Mouse (Mus musculus) monocyte, adult 2 months (primary cell): ENCODE data around the gene Otud7a.

ENCODE experiments used
- DNase-seq, 2 experiments: peaks; one replicate each; pipeline ENCODE4 v3.0.0; 2022; ENCODE audit warnings: low spot score in 2 of 2, low read depth in 1 of 2

The Otud7a gene

DNA sequence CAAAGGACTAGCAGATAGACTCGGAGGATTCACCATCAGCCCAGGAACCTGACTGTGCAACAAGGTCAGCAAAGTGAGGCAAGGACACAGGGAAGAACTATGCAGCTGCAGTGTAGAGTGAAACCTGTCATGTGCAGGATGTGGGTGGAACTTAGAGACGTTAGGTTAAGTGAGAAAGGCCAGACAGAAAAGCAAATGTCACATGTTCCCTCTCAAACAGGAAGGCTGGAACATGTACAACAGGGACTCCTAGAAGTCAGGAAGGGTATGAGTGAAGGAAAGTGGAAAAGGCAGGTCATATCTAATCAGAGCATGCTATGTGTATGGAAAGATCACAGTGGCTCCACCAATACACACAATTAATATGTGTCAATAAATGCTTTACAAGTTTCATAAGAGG is 232.6 kb downstream of the Otud7a start:
- no peak for DNase-seq

DNA sequence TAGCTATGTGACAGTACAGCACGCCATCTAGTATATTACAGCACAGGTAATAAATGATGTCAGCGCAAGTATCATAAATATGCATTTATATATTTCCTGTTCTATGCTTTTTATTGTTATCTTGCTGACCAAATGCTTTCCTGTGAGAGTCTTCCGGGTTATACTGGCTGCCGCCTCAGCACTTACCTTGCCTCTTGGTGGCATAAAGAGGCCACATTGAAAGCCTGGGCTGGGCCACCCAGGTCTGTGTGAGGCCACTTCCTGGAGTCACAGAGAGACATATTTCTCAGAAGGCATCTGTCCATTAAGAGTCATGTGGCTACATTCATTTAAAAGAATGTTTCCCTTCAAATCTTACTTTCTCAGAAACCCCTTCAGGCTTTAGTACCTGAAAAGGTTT is 242.5 kb downstream of the Otud7a start:
- DNase-seq = no peak

DNA sequence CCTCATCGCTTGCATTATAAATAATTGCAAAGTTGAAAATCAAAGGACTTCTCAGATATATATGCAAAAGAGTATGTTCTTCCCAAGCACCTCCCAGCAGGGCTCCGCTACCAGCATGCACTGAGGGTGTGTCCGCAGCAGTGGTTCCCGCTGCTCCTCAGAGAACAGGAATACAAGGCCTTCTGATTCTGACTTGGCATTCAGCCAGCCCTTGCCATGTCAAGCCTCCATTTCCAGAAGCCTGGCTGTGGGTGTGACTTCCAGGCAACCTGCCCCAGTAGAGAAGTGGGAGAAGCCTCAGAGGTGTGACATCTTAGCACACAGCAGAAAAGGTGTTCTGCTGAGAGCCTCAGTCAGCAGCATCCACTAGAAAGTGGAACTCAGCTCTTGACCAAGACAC is 253.4 kb downstream of the Otud7a start:
- no peak for DNase-seq

DNA sequence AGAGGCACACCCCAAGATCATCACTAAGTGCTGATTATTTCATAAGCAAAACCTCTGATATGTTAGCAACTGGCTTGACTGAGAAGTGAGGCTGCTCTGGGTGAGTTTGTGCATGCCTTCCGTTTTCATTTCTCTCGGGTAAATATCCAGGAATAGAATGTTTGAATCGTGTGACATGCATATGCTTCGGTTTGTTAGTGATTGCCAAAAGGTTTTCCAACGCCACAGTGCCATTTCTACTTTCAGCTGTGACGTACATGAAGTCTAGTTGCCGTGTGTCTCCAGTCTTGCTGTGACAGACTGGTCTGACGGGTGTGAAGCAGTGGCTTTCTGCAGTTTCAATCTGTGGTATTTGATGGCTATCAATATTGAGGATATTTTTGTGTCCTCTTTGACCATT is 273.4 kb downstream of the Otud7a start:
- DNase-seq = no peak

DNA sequence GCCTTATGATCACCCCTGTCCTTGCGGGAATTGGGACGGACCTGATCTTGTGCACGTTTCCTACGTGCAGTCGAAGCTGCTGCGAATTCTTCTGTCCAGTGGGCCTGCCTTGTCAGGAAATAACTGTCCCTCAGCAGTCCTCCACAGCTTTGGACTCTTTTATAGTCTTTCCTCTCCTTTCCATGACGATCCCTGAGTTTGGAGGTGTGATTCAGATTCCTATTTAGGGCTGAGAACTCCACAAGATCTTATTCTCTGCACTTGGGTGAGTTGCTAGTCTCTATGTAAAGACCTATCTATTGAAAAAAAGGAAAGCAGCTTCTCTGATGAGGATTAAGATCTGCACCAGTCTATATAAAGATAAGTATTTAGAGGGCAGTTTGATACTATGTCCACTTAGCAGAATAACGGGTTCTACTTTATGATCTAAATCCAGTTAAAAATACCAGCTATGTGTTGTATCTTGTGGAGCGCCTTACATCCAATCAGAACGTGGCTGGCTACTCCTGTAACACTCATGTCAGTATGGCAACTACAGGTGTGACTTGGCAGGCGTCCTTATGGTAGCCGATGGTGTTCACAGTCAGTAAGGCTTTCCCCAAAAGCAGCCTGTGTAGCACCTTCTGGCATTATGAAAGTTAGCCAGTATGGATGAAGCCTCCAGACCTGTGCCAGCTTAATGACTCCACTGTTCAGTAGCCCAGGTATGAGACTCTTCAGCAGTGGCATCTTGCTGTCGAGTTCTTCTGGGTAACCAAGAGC is 274.8 kb downstream of the Otud7a start:
- DNase-seq = no peak

DNA sequence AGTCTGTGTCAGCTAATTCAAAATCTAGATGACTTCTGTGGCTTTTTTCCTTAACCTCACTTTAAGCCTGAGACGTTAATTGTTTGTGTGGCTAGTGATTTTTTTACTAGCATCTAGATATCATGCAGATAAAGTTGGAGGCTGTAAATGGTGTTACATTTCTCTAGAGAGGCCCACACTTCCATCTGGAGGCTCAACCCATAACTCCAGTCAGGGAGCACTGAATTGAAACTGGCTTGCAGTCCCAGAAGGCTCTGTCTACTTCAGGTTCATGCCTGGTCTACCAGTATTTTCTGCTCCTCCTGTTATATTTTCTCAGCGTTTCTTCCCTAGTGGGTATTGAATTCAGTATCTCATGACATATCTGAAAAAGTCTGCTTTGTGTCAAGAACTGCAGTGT is 276.1 kb downstream of the Otud7a start:
- no peak for DNase-seq

DNA sequence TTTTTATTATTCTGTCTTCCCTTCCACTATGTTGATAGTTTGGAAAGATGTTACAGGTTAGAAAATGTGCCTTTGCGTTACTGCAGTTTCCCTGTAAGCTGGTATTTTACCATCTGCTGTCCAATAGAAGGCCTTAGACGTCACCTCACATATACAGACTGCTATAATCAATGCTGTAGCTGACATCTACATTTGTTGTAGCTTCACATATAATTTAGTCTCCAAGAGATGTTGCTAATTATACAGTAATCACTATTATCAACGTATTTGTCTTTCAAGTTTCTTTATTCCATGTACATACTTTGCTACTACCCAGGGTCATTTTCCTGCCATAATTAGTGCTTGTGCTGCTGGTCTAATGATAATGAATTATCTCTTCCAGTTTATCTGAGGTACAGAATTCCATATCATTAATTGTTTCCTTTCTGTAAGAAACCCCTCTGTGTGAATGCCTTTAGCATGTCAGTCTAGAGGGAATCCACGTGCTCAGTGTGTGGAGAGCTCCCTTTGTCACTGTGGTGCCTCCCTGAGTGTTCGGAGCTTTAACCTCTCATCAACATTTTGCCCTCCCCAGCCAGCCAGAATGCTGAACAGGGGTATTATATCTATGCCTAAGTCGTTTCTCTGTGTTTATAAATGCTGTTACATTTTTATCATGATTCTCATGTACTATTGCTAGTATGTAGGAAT is 280.6 kb downstream of the Otud7a start:
- DNase-seq = no peak

DNA sequence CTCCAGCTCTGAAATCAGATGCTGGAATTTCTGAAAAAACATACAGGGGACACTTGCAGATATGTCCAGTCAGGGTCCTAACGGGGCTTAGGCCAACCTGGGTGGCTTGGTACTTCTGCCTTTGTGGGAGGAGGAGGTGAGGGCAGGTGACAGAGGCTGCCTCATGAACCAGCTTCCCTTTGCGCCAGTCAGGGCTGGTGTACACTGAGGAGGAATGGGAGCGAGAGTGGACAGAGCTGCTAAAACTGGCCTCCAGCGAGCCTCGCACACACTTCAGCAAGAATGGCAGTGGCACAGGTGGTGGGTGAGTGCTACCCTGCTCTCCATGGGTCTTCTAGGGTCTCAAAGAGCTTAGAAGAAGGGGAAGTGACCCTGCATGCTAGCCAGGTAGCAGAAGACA is 285.1 kb downstream of the Otud7a start:
- no peak for DNase-seq

DNA sequence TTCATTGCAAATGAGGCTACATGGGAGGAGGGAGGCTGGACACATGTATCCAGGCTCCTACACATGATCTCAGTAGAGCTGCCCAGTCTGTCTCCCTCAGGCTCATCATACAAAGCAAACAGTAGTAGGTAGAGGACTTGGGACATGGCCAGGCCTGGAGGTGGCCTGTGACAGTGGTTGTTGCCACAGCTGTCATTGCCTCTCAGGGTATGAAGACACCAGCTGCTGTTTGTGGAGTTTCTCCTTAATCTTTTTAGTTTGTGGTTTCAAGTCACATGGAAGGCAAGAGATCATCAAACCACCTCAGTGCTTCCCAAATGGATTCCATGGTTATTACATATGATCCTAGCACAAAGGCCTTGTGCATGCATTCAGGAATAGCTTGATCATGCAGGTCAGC is 285.5 kb downstream of the Otud7a start:
- DNase-seq = no peak

DNA sequence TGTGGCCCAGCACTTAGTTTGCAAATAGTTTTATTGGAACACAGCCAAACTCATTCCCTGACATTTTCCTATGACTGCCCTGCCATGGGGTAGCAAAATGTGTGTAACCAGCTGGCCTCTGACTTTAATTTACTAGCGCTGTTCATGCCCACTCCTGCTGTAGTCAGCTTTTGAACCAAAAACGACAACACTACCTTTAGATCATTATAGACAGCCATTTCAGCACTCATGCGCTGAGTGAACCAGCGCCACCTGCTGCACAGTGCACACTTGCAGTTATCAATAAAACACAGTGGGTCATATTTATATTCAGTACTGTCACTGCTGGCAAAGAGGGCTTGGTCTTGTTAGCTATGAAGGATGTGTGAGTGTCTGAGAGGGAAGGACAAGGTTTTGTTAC is 293.2 kb downstream of the Otud7a start:
- DNase-seq = no peak

DNA sequence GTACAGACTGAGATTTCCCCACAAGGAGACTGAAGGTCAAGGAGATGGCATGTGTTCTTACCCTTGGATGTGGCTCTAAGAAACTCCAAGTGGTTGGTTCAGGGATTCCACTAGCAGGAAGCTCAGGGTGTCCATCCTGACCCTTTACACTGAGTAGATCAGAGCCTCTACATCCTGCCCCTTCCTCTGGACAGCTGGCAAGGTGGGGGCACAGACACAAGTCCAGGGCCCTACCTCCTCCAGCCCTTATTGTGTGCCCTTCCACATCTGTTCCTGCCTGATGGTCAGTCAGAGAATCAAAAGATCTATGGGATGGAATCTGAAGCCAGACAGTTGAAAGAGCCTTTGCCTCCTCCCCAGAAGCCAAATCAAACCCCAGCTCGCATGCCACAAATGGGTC is 293.6 kb downstream of the Otud7a start:
- no peak for DNase-seq

DNA sequence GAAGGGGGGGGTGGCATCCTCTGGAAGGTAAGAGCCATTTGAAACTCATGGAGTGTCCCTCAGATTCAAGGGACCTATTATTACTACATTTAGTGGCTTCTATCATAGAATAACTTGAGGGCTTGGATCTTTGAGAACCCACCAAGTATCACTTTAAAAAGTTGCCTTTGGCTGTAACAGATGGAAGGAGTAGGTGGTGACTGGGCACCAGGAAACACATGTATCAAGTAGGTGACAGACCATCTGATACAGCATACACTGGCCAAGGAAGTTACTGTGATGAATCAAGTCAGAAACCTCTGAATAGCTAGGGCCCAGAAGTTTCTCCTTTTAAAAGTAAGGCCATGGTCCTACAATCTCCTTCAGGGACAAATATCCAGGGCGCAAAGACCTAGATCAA is 298.6 kb downstream of the Otud7a start:
- DNase-seq = no peak

DNA sequence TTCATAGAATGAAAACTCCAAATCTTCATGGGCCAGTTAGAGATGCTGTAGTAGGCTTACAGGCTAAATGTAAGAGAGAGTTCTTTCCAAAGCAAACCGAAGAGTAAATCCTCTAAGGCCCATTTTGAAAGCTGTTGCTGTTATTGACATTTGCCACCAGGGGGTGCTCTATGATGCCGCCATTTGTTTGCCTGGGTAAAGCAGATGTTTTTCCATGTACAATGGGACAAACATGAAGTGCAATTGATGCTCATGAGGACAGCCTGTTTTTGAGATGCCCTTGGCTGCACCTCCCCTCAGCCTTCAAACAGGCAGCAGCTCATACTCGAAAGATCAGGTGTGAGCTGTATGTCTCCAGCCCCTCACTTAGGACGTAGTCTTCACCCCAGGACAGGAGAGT is 307.5 kb downstream of the Otud7a start:
- peak in 1 of 2 experiments; percentile 16 for DNase-seq

DNA sequence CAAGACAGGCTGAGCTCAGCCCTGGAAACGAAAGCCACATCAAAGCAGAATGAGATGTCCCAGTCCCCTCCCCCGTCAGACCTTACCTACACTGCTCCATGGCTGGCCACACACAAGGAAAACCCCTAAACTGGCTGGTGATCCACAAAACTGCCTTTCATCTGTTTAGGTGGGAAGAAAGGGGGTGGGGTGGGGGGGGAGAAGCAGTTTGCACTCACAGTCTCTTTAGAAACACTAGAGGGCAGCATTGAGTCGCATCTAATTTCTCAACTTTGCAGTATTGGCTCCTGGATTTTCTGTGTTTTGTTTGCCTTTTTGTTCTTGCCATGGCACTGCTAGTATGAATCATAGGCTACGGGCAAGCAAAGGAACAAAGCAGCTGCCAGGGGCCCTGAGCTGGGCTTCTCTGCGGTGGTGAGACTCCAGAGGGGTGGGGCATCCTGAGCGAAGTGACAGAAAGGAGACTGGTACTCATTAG is 308.8 kb downstream of the Otud7a start:
- DNase-seq = peak; percentile 10 to 30

DNA sequence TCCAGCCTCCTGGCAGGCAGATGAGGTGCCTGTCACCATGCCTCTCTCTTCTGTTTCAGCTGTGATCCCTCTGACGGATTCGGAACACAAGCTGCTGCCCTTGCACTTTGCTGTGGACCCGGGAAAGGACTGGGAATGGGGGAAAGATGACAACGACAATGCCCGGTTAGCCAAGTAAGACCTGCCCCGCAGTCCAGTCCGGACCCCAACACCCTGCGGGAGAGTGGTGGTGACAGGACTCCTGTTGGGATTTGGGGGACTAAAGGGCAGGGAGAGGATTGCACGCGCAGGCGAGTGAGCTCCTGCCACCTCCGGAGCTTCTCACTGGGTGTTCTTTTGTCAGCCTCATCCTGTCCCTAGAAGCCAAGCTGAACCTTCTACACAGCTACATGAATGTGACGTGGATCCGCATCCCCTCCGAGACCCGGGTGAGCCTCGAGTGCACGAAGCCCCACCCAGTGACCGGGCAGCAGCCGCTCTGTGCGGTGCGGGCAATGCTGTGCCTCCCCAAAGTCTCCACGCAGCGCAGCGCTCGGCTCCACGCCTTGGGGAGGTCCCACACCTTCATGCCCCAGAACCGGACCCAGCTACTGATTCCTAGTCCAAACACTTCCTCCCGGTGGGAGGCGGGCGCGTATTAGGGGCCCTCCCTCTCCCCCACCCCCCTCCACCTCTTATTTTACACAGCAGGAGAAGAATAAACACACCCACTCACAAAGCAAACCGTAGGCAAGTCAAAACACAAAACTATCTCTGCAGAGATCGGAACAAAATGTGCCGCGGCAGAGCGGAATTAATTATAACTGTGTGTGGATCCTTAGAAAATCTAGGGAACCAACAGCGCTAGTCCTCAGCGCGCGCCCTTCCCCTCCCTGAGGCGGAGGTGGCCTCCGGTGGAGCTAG is 310.3 kb downstream of the Otud7a start:
- no peak for DNase-seq

DNA sequence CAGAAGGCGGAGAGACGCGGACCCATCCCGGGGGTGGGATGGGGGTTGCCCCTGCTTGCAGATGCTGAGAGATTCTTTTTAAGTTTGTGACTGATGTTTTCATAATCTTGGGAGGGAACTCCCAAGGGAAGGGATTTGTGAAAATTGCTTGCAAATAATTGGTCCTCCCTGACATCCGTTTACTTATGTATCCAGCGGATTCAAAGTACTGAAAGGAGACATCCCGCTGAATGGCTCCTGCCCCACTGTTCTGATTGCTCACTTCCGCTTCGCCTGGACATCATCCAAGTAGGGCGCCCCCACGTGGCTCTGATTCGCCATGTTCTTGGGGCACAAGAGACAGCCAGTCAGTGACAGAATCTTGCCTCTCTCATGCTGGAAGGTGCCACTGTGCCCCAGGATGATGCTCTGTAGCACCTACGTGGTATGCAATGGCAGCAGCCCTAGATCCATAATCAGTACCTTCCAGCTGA is 311.0 kb downstream of the Otud7a start:
- DNase-seq = peak; percentile 71 to 87

DNA sequence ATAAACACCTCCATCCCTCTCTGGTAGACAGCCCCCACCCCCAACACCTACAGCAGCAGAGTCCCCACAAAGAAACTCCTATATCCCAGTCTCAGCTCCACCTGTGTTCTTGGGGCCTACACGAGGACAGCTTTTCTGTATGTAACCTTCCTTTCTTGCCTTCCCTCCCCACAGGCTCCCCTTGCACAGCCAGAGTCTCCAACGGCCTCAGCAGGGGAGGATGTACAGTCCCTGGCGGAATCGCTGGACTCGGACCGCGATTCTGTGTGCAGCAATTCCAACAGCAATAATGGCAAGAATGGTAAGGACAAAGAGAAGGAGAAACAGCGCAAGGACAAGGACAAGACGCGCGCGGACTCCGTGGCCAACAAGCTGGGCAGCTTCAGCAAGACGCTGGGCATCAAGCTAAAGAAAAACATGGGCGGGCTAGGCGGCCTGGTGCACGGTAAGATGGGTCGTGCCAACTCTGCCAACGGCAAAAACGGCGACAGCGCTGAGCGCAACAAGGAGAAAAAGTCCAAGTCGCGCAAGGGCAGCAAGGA is 312.7 kb downstream of the Otud7a start:
- no peak for DNase-seq

DNA sequence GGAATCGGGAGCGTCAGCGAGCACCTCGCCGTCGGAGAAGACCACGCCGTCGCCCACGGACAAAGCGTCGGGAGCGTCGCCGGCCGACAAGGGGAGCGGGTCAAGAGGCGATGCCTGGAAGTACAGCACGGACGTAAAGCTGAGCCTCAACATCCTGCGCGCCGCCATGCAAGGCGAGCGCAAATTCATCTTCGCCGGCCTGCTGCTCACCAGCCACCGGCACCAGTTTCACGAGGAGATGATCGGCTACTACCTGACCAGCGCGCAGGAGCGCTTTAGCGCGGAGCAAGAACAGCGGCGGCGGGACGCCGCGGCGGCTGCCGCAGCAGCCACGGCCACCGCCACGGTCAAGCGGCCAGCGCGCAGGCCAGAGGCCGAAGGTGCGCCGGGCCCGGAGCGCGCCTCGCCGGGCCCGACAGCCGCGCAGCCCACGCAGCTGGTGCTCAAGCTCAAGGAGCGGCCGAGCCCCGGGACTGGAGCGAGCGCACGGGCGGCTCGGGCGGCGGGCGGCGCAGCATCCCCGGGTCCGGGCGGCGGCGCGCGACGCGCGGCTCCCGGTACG is 313.2 kb downstream of the Otud7a start:
- no peak for DNase-seq

DNA sequence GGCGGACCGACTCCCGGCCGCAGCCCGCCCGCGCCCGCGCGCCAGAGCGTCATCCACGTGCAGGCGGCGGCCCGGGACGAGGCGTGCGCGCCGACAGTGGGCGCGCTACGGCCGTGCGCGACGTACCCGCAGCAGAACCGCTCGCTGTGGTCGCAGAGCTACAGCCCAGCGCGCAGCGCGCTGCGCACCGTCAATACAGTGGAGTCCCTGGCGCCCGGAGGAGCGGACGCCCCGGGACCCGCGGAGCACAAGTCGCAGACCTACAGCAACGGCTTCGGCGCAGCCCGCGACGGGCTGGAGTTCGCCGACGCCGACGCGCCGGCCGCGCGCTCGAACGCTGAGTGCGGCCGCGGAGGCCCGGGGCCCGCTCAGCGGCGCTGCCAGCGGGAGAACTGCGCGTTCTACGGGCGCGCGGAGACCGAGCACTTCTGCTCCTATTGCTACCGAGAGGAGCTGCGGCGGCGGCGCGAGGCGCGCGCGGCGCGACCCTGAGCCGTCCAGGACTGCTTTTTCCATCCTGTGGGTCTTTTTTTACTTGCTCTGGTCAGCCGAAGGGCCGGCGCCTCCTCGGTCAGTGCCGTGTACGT is 313.8 kb downstream of the Otud7a start:
- no peak for DNase-seq

DNA sequence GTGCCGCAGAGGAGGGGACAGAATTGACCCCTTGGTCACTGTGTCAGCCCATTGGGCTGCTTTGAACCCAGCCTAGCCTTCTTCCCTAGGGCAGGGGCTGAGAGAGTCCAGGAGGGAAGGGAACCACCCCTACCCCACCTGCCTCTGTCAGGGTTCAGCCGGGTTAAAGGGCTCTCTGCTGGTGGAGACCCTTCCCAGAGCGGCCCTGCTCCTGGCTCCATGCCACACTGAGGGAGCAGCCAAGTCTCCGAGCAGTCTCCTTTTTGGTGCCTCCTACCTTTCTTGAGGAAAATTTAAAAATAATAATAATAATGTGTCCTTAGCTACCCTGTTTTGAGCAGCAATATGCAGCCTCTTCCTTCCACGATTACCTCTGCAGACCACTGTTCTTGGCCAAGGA is 315.1 kb downstream of the Otud7a start:
- no peak for DNase-seq

DNA sequence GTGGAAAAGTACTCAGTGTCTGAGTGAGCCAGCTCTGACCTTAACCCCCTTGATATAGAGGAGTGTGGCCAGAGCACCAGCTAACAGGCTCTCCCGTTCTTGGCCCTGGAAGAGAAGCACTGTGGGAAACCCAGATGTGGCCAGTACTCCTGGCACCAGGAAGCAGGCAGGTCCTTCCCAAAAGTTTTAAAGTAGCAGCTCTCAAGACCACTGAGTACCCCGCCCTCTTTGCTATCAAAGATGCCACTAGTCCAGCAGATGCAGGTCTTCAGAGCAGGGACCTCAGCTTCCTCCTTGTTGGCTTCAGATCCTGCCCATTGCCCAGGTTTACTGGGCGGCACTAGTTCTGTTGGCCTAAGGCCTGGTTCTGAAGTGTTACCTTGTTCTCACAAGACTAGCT is 318.0 kb downstream of the Otud7a start:
- no peak for DNase-seq
